Mouse (Mus musculus) hematopoietic multipotent progenitor cell, adult 10-12 weeks (in vitro differentiated cells): ENCODE measurements around the gene Tas2r140. TPM values are rescaled to one million over a fixed set of nuclear protein-coding genes. Genes with fewer than 3 reads are reported as not detected.

ENCODE experiments used
- polyA plus RNA-seq: library from polyadenylated mRNA; stranded (reverse); fragments of >175 nt; gene quantifications from 2 replicates; pipeline ENCODE4 v1.2.3, GENCODE M21; 2012; ENCODE audit warnings: low replicate concordance

The Tas2r140 gene
- not detected in 2 replicates for polyA plus RNA-seq

DNA sequence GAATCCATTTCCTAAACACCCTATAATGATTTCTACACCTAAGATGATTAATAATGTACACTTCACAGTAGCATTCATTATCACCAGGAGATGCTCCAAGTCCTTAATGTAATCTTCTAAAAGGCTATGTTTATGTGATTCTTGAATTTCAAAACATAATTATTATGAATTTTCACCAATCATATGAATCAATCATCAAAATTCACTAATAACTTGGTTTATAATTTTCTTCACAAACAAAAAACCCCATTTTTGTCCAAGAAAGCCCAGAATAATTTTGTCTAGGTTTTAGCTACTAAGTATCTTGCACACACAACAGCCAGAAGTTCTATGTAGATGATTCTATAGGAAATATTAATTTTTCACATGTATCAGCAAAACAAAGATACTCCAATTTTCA, at the start of gene Tas2r140:
Gene Tas2r140, minus strand, starts transcription at position 101 of the 400 bp plus-strand sequence.

DNA sequence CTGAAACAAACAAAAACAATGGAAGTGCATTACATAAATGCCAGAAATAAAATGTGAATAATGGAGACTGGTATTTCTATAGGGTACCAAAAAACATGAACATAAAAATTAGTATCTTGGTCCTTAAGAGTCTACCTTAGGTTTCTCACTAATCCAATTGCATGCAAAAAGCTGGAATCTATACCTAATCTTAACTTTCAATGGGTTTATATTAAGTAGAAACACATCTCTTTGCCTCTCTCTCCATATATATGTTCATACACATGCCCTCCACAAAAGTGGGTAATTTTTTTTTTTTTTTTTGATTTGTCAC, 48.9 kb upstream of the Tas2r140 start, which contains the start of gene Smim10l1:
Gene Smim10l1, plus strand, starts transcription at position 301 of the 313 bp plus-strand sequence.

GRCm38 (mm10) chr6:133037001-133037400, 18.6 kb downstream of the Tas2r140 start, which contains the start of gene Tas2r103:
TSS of gene Tas2r103 (minus strand) at chr6:133037101.

Other genes with a start within 250 kb of the Tas2r140 start
- gene Tas2r123, start 208.7 kb downstream of the Tas2r140 start, polyA plus RNA-seq = not detected in 2 replicates
- gene Tas2r116, start 200.4 kb downstream of the Tas2r140 start, polyA plus RNA-seq = not detected in 2 replicates
- gene Tas2r110, start 187.8 kb downstream of the Tas2r140 start, polyA plus RNA-seq = not detected in 2 replicates
- not detected in 2 replicates for gene Tas2r113, start 162.8 kb downstream of the Tas2r140 start, polyA plus RNA-seq
- not detected in 2 replicates for gene Tas2r125, start 146.2 kb downstream of the Tas2r140 start, polyA plus RNA-seq
- gene Tas2r129, start 104.7 kb downstream of the Tas2r140 start, polyA plus RNA-seq = not detected in 2 replicates
- not detected in 2 replicates for gene Tas2r131, start 97.9 kb downstream of the Tas2r140 start, polyA plus RNA-seq
- not detected in 2 replicates for gene Tas2r109, start 74.9 kb downstream of the Tas2r140 start, polyA plus RNA-seq
- gene Tas2r103, start 18.7 kb downstream of the Tas2r140 start, polyA plus RNA-seq = not detected in 2 replicates
- gene Smim10l1, start 49.1 kb upstream of the Tas2r140 start, polyA plus RNA-seq = 57.3 and 164 TPM in 2 replicates
- gene 5530400C23Rik, start 236.4 kb upstream of the Tas2r140 start, polyA plus RNA-seq = not detected in 2 replicates